Mouse (Mus musculus): ENCODE measurements around the gene Grin3a. TPM values are rescaled to one million over a fixed set of nuclear protein-coding genes. Genes with fewer than 3 reads are reported as not detected.

The Grin3a gene
- polyA plus RNA-seq, 1 experiment = not detected

GRCm38 (mm10) chr4:49688594-49689288, 156.8 kb downstream of the Grin3a start:
- Histone ChIP-seq H3K4me1 (0 out of 2 replicates have a peak, but pooled peaks cover 3% of the 10 kb centered on the region), H3K27me3 (replicated peaks) (peaks cover 1% of the 10 kb centered on the region), H3K36me3 (replicated peaks; ENCODE audit: low read length) (no peaks in the 10 kb centered on the region), H3K9me3 (no peaks in the 10 kb centered on the region), H3K4me3 (replicated peaks) (no peak overlapping the region)
- TF ChIP-seq GATA1 (IDR thresholded peaks at IDR 0.05; ENCODE audit: borderline replicate concordance, low read length) (no peak), FLI1 (IDR thresholded peaks at IDR 0.05; ENCODE audit: low read length) (no peak)

GRCm38 (mm10) chr4:49681812-49682211, 163.7 kb downstream of the Grin3a start, which contains the start of gene Ppp3r2:
Gene Ppp3r2 (minus strand): TSS chr4:49682024.
- TF ChIP-seq GATA1 (IDR thresholded peaks at IDR 0.05; ENCODE audit: borderline replicate concordance, low read length) (no peak), FLI1 (IDR thresholded peaks at IDR 0.05; ENCODE audit: low read length) (no peak)
- no peaks in the 10 kb centered on the region for H3K27me3 ChIP-seq (replicated peaks)
- peak within 1 kb of the TSS; percentile 9 for H3K4me3 ChIP-seq (replicated peaks)
- peaks cover 7% of the 10 kb centered on the region; the same call in 1 of the 2 replicates for H3K9me3 ChIP-seq
- no peaks in the 10 kb centered on the region for H3K36me3 ChIP-seq (replicated peaks; ENCODE audit: low read length)
- peaks cover 7% of the 10 kb centered on the region for H3K4me1 ChIP-seq

GRCm38 (mm10) chr4:49680171-49680875, 165.2 kb downstream of the Grin3a start:
- peaks cover 7% of the 10 kb centered on the region; the same call in 1 of the 2 replicates for H3K9me3 ChIP-seq
- H3K4me3 ChIP-seq (replicated peaks) = no peak overlapping the region
- no peaks in the 10 kb centered on the region for H3K27me3 ChIP-seq (replicated peaks)
- peaks cover 7% of the 10 kb centered on the region for H3K4me1 ChIP-seq
- TF ChIP-seq FLI1 (IDR thresholded peaks at IDR 0.05; ENCODE audit: low read length) (no peak), GATA1 (IDR thresholded peaks at IDR 0.05; ENCODE audit: borderline replicate concordance, low read length) (no peak)
- no peaks in the 10 kb centered on the region for H3K36me3 ChIP-seq (replicated peaks; ENCODE audit: low read length)

- no peak overlapping the region for H3K4me3 ChIP-seq (replicated peaks)
- TF ChIP-seq GATA1 (IDR thresholded peaks at IDR 0.05; ENCODE audit: borderline replicate concordance, low read length) (no peak), FLI1 (IDR thresholded peaks at IDR 0.05; ENCODE audit: low read length) (no peak)
- no peaks in the 10 kb centered on the region for H3K36me3 ChIP-seq (replicated peaks; ENCODE audit: low read length)
Measured at GRCm38 (mm10) chr4:49676790-49677189, 168.8 kb downstream of the Grin3a start.

GRCm38 (mm10) chr4:49676071-49676470, 169.5 kb downstream of the Grin3a start:
- Histone ChIP-seq H3K4me3 (replicated peaks) (no peak overlapping the region), H3K27me3 (replicated peaks) (no peaks in the 10 kb centered on the region), H3K36me3 (replicated peaks; ENCODE audit: low read length) (no peaks in the 10 kb centered on the region), H3K9me3 (no peaks in the 10 kb centered on the region), H3K4me1 (no peaks in the 10 kb centered on the region)
- no peak for TF ChIP-seq GATA1 (IDR thresholded peaks at IDR 0.05; ENCODE audit: borderline replicate concordance, low read length)
- no peak for TF ChIP-seq FLI1 (IDR thresholded peaks at IDR 0.05; ENCODE audit: low read length)

More at GRCm38 (mm10) chr4:49676790-49677189, 168.8 kb downstream of the Grin3a start:
- Histone ChIP-seq H3K4me1 (peaks cover 5% of the 10 kb centered on the region), H3K9me3 (peaks cover 6% of the 10 kb centered on the region; the same call in 1 of the 2 replicates), H3K27me3 (replicated peaks) (no peaks in the 10 kb centered on the region)

- Histone ChIP-seq H3K36me3 (replicated peaks; ENCODE audit: low read length) (peaks cover 52% of the 10 kb centered on the region), H3K27me3 (replicated peaks) (no peaks in the 10 kb centered on the region), H3K4me1 (no peaks in the 10 kb centered on the region), H3K4me3 (replicated peaks) (no peak overlapping the region), H3K9me3 (no peaks in the 10 kb centered on the region)
- TF ChIP-seq GATA1 (IDR thresholded peaks at IDR 0.05; ENCODE audit: borderline replicate concordance, low read length) = no peak
- TF ChIP-seq FLI1 (IDR thresholded peaks at IDR 0.05; ENCODE audit: low read length) = no peak
Measured at GRCm38 (mm10) chr4:49664850-49665249, 180.7 kb downstream of the Grin3a start.

GRCm38 (mm10) chr4:49662231-49662630, 183.3 kb downstream of the Grin3a start:
- Histone ChIP-seq H3K36me3 (replicated peaks; ENCODE audit: low read length) (peaks cover 78% of the 10 kb centered on the region), H3K9me3 (no peaks in the 10 kb centered on the region), H3K4me1 (no peaks in the 10 kb centered on the region), H3K27me3 (replicated peaks) (no peaks in the 10 kb centered on the region), H3K4me3 (replicated peaks) (no peak overlapping the region)
- TF ChIP-seq FLI1 (IDR thresholded peaks at IDR 0.05; ENCODE audit: low read length) = no peak
- no peak for TF ChIP-seq GATA1 (IDR thresholded peaks at IDR 0.05; ENCODE audit: borderline replicate concordance, low read length)

GRCm38 (mm10) chr4:49661664-49662063, 183.9 kb downstream of the Grin3a start:
- H3K36me3 ChIP-seq (replicated peaks; ENCODE audit: low read length) = peaks cover 84% of the 10 kb centered on the region
- no peaks in the 10 kb centered on the region for H3K4me1 ChIP-seq
- TF ChIP-seq GATA1 (IDR thresholded peaks at IDR 0.05; ENCODE audit: borderline replicate concordance, low read length) (no peak), FLI1 (IDR thresholded peaks at IDR 0.05; ENCODE audit: low read length) (no peak)
- no peaks in the 10 kb centered on the region for H3K9me3 ChIP-seq
- no peaks in the 10 kb centered on the region for H3K27me3 ChIP-seq (replicated peaks)
- H3K4me3 ChIP-seq (replicated peaks) = no peak overlapping the region

- Histone ChIP-seq H3K4me1 (no peaks in the 10 kb centered on the region), H3K4me3 (replicated peaks) (no peak overlapping the region), H3K27me3 (replicated peaks) (no peaks in the 10 kb centered on the region), H3K36me3 (replicated peaks; ENCODE audit: low read length) (peaks cover 96% of the 10 kb centered on the region), H3K9me3 (no peaks in the 10 kb centered on the region)
- TF ChIP-seq GATA1 (IDR thresholded peaks at IDR 0.05; ENCODE audit: borderline replicate concordance, low read length) = no peak
- TF ChIP-seq FLI1 (IDR thresholded peaks at IDR 0.05; ENCODE audit: low read length) = no peak
Measured at GRCm38 (mm10) chr4:49659421-49659820, 186.1 kb downstream of the Grin3a start.

GRCm38 (mm10) chr4:49639913-49640312, 205.6 kb downstream of the Grin3a start:
- TF ChIP-seq FLI1 (IDR thresholded peaks at IDR 0.05; ENCODE audit: low read length) (no peak), GATA1 (IDR thresholded peaks at IDR 0.05; ENCODE audit: borderline replicate concordance, low read length) (no peak)
- Histone ChIP-seq H3K27me3 (replicated peaks) (no peaks in the 10 kb centered on the region), H3K36me3 (replicated peaks; ENCODE audit: low read length) (peaks cover 98% of the 10 kb centered on the region)

More at GRCm38 (mm10) chr4:49639913-49640312, 205.6 kb downstream of the Grin3a start:
- Histone ChIP-seq H3K4me3 (replicated peaks) (no peak overlapping the region), H3K4me1 (peaks cover 4% of the 10 kb centered on the region), H3K9me3 (no peaks in the 10 kb centered on the region)
